Mouse (Mus musculus) layer of hippocampus, postnatal 10 days (tissue): ENCODE data around the gene Gfra4. TPM values are rescaled to one million over a fixed set of nuclear protein-coding genes. Genes with fewer than 3 reads are reported as not detected.

Experiments
- DNase-seq, 2 experiments: peaks; one replicate each; pipeline ENCODE4 v3.0.0; 2021; ENCODE audit warnings: low spot score in 2 of 2
- long read RNA-seq: library from polyadenylated mRNA; stranded (forward); transcript quantifications from one replicate; pipeline ENCODE4 v2.0.0, GENCODE M21; 2023
- total RNA-seq, 2 experiments: library from RNA; stranded (reverse); gene quantifications; 2 replicates each; pipeline ENCODE4 v1.2.3; 2021

Gfra4 gene
- total RNA-seq: 10 to 100 TPM; 38.7 to 40.0 TPM
- long read RNA-seq, transcript Gfra4-207 (2 exons, 1,791 nt): minor isoform, 5 of 71 reads
- long read RNA-seq, transcript Gfra4-208 (4 exons, 1,125 nt): major isoform, 26 of 71 reads
- long read RNA-seq, partial matches to known transcripts: 26 of 71 reads
- long read RNA-seq, other reads (novel, unspliced or antisense): 14 of 71 reads

- no peak for DNase-seq
These were observed at the start of gene Gfra4 for GRCm38 (mm10) chr2:131042988-131043387. TSS of gene Gfra4 (minus strand) at chr2:131043088.

GRCm38 (mm10) chr2:131090852-131091251 lies 48.0 kb upstream of the Gfra4 start:
- no peak for DNase-seq

DNA sequence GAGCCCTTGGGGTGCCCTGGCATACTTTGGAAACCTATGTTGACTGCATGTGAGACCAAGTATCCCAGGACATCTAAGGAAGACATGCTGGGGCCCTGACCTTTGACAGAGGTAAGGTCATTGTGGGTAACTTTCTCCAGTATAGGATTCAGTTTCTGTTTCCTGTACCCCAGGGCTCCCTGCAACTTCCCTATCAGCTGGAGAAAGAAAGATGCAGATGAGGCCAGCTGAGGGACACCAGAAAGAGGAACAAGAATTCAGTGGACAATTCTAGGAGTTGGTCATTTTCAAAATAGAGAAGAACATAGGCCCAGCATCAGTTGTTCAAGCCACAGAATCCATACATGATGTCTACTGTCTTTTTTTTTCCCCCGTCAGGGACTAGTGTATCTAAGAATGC lies 46.7 kb upstream of the Gfra4 start:
- DNase-seq: no peak

DNA sequence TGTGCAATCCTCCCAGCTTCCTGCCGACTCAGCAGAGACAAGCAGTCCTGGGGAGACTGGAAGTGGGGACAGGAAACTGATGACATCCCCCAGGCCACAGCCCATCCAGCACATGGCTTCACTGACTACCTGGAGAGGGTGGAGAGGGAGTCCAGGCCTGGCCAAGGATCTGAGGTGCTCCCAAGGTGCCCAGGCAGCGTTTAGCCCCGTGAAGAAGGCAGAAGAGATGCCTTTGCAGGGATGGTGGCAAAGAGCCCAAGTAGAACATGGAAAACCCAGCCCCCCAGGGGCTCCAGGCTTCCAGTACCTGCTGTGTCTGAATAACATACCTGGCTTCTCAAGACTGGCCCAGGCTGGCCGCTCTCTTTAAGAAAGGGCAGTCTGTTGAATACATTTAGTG lies 45.7 kb upstream of the Gfra4 start:
- no peak for DNase-seq

GRCm38 (mm10) chr2:131086667-131087390 lies 43.9 kb upstream of the Gfra4 start, which contains the start of gene Siglec1:
TSS of gene Siglec1 (minus strand) at chr2:131086765.
- DNase-seq: no peak

DNA sequence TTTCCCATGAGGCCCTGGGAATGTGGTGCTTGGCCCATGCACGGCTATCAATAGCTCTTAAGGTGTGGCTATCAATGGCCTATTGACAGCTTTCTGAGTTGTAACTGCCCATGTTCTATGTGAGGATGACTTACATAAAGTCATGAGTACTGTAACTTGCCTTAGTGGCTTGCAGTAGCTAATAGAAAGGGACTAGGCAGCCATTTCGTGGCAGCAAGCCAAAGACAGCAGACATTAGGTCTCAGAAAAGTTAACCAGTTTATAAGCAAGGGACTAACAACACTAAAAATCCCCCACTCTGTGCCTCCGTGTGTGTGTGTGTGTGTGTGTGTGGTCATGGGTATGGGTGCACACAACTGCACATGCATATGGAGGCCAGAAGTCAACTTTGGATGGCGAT lies 41.3 kb upstream of the Gfra4 start:
- DNase-seq: no peak

DNA sequence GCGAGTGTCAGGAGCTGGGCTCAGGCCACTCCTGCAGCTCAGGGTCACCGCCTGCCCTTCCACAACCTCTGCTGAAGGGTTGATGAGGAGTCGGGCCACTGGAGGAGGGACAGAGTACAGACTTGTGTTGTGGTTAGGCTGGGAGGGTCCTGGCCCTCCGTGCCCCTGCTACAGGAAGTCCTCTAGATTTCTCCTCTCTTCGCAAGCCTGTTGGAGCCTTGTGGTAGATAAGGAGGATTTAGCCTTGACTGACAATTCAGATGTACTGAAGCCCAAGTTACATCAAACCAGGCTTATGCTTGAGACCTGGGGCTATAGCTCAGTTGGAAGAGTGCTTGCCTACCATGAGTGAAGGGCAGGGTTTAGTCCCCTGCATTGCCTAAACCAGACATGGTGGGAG lies 37.6 kb upstream of the Gfra4 start:
- DNase-seq: no peak

- DNase-seq: no peak
These were observed 29.6 kb upstream of the Gfra4 start for GRCm38 (mm10) chr2:131072536-131072935.

GRCm38 (mm10) chr2:131067481-131067880 lies 24.6 kb upstream of the Gfra4 start:
- DNase-seq: peak in 1 of 2 experiments; percentile 37

GRCm38 (mm10) chr2:131066342-131066741 lies 23.5 kb upstream of the Gfra4 start:
- no peak for DNase-seq

- no peak for DNase-seq
These were observed 20.5 kb upstream of the Gfra4 start, which contains the start of gene Adam33 for GRCm38 (mm10) chr2:131063404-131063864. TSS of gene Adam33 (minus strand) at chr2:131063814.

DNA sequence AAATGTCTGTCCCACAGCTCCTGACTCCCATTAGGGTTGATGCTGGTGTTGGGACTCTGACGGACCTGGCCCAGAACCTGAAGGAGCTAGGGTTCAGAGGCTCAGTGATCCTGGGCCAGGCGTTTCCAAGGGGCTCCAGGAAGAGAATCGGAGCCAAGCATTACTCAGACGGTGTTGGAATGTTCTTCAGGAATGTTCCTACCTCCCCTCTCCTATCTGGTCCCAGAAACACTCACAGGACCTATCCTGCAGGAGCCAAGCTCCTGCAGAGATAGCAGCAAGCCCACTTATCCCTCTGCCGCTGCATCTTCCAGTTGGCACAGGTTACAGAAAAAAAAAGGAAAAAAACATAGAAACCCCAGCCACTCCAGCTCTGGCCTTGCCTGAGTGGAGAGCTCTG lies 18.7 kb upstream of the Gfra4 start:
- DNase-seq: no peak

DNA sequence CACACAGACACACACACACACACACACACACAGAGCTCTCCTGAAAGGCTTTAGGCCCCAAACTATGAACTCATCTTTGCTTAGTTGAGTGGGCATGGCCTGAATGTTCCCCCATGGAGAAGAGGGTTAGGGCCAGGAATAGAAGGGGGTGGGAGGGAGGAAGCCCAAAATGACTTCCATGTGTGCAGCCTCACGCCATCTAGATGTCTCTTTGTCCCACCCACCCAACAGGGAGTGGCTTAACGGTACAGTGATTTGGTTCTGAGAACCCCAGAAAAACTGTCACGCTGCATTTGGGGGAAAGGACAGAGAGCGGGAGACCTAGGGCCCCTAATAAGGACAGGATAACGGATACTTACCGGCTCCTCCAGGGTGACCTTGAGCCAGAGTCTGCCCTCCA lies 17.9 kb upstream of the Gfra4 start:
- DNase-seq: no peak

DNA sequence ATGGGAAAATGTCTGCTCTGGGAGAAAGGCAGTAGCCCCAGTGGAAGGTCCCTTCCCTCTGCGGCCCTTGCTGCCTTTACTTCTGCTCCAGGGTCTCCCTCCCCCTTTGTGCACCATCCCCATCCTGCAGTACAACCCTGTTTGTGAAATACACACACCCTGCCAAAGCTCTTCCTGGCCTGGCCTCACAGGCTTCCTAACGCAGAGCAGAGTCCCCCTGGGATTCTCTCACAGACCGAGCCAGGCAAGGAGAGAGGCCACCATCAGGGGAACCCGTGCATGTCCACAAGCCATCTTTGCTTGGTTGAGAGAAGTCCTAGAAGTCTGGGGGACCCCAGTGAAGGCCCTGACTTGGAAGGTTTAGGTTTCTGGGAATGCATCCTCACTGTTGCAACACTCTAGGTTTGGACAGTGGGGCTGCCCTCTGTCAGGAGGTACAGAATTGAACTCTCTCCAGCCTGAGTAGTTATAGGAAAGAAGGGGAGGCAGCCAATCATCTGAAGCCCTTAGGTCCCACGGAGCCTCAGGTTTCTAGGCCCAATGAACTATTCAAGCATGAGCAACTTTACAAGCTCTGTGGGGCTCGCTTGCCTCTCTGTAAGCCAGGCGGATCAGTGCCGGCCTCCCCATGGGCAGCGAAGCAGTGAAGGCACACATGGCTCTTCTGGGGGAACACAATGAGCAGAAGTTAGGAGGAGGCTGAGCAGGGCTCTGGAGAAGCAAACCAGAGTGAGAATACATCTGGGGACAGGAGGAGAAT lies 17.1 kb upstream of the Gfra4 start:
- no peak for DNase-seq

- no peak for DNase-seq
These were observed 16.5 kb upstream of the Gfra4 start for GRCm38 (mm10) chr2:131059377-131059776.

DNA sequence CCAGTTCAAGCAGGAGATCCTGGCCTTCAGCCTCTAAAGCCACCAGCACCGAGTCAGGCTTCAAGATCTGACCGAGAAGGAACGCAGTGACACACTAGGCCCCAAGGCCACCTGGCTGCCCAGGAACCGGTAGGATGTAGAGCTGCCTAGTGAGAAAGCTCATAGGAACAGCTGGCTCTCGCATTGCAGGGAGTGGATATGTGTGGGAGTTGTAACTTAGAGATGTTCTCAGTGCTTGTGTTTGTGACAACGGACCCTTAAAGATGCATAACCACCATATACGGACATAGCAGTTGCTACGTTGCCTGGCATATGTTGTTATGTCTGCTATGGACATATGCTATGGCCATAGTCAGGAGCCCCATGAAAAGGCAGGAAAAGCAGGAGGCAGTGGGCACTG lies 15.8 kb upstream of the Gfra4 start:
- no peak for DNase-seq

DNA sequence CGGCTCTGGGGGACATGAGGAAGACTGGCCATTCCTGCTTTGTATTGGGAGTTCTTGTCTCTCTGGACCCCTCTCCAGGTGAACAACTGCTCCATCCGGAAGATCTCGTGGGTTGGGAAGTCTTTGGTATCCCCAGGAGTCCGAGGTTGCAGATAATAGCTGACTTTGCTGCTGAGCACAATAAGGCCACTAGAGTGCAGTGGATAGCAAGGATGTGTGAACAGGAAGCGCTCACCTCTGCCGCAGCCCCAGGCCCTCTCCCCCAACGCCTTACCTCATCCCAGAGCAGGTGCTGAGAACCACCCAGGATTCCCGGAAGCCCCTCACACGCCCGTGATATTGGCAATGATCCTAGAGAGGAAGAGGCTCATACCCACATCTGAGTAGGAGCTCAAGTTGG lies 13.3 kb upstream of the Gfra4 start:
- DNase-seq: peak in 1 of 2 experiments; percentile 30

GRCm38 (mm10) chr2:131055631-131056030 lies 12.7 kb upstream of the Gfra4 start:
- peak; percentile 57 to 67 for DNase-seq

- no peak for DNase-seq
These were observed 11.9 kb upstream of the Gfra4 start for GRCm38 (mm10) chr2:131054646-131055264.

DNA sequence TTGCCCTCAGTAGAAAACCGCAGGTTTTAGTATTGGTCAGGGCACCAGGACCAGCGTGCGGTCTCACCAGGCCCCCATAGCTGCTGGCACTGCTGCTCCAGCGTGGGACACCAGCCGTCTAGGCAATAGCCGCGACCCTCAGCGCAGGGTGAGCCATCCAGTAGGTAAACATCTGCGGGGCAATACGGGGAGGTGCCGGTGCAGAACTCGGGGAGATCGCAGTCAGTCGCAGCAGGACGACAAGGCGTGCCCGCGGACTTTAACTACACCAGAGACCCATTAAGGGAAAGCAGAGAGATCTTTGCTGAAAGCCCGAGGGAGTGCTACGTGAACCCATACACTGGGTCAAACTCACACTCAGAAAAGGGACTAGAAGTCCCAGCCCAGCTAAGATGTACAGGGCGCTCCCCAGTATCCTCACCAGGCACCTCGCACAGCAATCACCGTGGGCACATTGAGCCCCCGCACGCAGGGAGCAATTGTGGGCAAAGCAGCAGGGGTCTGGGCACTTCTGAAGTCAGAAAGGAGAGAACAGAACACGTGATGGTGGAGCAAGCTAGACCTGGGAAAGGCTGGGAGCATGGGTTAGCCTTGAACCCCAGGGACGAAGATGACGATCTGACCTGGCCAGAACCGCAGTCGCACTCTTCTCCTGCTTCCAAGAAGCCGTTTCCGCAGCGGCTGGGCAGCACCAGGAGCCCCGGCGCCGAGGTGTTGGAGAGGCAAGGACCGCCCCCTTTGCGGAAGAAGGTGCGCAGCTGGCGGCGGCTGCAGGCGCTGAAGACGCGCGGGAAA lies 11.2 kb upstream of the Gfra4 start:
- DNase-seq: no peak
